Mouse (Mus musculus) MEL (cell line): ENCODE measurements around the gene Vars.

Source experiments
- CTCF ChIP-seq, 3 experiments: IDR thresholded peaks in 2 of 3; conservative IDR thresholded peaks in 1 of 3; 2 replicates each; pipeline ENCODE4 v1.5.1; 2011 to 2012; ENCODE audit warnings: low read length in 3 of 3, low read depth in 2 of 3, mild to moderate bottlenecking in 2 of 3, improper control_type of control experiment in 1 of 3, inconsistent platforms in 1 of 3, mixed read lengths in 1 of 3, moderate library complexity in 1 of 3; ENCODE audit not compliant: control insufficient read depth in 1 of 3, insufficient read depth in 1 of 3, poor library complexity in 1 of 3, severe bottlenecking in 1 of 3
- GATA1 ChIP-seq: IDR thresholded peaks from 2 replicates; pipeline ENCODE4 v1.6.1; 2011; ENCODE audit warnings: low read depth, low read length, improper control_type of control experiment
- POLR2A ChIP-seq, 2 experiments: IDR thresholded peaks; 2 replicates each; pipeline ENCODE4 v1.6.1; 2011 to 2012; ENCODE audit warnings: low read length in 2 of 2, mild to moderate bottlenecking in 2 of 2, control low read depth in 1 of 2, improper control_type of control experiment in 1 of 2, low read depth in 1 of 2, moderate library complexity in 1 of 2; ENCODE audit not compliant: control insufficient read depth in 1 of 2, insufficient read depth in 1 of 2, poor library complexity in 1 of 2
- POLR2AphosphoS2 ChIP-seq: IDR thresholded peaks from 2 replicates; pipeline ENCODE4 v1.6.1; 2011; ENCODE audit warnings: low read length, improper control_type of control experiment
- SIN3A ChIP-seq: IDR thresholded peaks from 2 replicates; pipeline ENCODE4 v1.6.1; 2012; ENCODE audit warnings: low read length, improper control_type of control experiment, inconsistent platforms
- ZKSCAN1 ChIP-seq: IDR thresholded peaks from 2 replicates; pipeline ENCODE4 v1.6.1; 2012; ENCODE audit warnings: low read depth, mild to moderate bottlenecking, inconsistent platforms, low read length, improper control_type of control experiment, moderate library complexity
- ZMIZ1 ChIP-seq: IDR thresholded peaks from 2 replicates; pipeline ENCODE4 v1.6.1; 2012; ENCODE audit warnings: low read depth, mild to moderate bottlenecking, inconsistent platforms, low read length, improper control_type of control experiment, moderate library complexity

DNA sequence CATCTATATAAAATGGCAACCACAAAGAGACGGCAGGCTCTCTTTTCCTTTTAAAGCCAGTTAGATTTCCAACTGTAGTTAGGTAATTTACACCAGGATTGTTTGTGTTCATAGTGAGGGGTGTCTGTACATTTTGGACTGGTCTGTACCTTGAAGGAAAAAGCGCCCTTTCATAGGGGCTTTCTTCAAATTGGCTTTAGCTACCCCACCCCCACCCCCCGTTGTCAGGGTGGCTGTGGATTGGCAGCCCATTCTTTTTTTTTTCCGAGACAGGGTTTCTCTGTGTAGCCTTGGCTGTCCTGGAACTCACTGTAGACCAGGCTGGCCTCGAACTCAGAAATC lies 3.7 kb upstream of the Vars start:
- TF ChIP-seq CTCF (IDR thresholded peaks at IDR 0.05 in 2 of 3, conservative IDR thresholded peaks at IDR 0.05 in 1 of 3; ENCODE audit: control insufficient read depth in 1 of 3, insufficient read depth in 1 of 3, low read depth in 2 of 3, low read length in 3 of 3, poor library complexity in 1 of 3, severe bottlenecking in 1 of 3) (no peak), POLR2A (IDR thresholded peaks at IDR 0.05; ENCODE audit: control insufficient read depth in 1 of 2, insufficient read depth in 1 of 2, low read depth in 1 of 2, low read length in 2 of 2, poor library complexity in 1 of 2) (peak in 1 of 2 experiments; percentile 14; a peak in 1 of 4 replicates), SIN3A (0 out of 2 replicates have a peak, but pooled peaks have one; percentile 44), ZMIZ1 (no peak; the same call in none of the 2 replicates), ZKSCAN1 (no peak), GATA1 (no peak), POLR2AphosphoS2 (peak; percentile 11)
